Mouse (Mus musculus) neural tube, embryonic 11.5 days (tissue): ENCODE results near the gene Irf2bp1. TPM values are rescaled to one million over a fixed set of nuclear protein-coding genes. Genes with fewer than 3 reads are reported as not detected.
A peak's percentile ranks its signal among the peaks of the same experiment; 100 is the strongest.

Experiments used
- ATAC-seq: fragments of 200-750 bp; cut with Nextera tagmentation; 2 replicates; pipeline ENCODE4 v1.8.0; 2017; ENCODE audit warnings: moderate number of reproducible peaks, mild to moderate bottlenecking, moderate TSS enrichment, moderate library complexity; ENCODE audit not compliant: insufficient read depth, low FRiP score, low TSS enrichment
- DNase-seq: peaks from one replicate; pipeline ENCODE4 v3.0.0-alpha.2; 2015; ENCODE audit warnings: low spot score
- H3K27ac ChIP-seq: fragments of 300-500 bp; sonication (generic); 2 replicates; pipeline ENCODE4 v1.5.1; 2014; ENCODE audit warnings: low read depth, mild to moderate bottlenecking, low read length
- H3K27me3 ChIP-seq: fragments of 300-500 bp; sonication (generic); 2 replicates; pipeline ENCODE4 v1.6.1; 2014; ENCODE audit warnings: mild to moderate bottlenecking, low read length, mixed read lengths; ENCODE audit not compliant: control insufficient read depth, insufficient read depth
- H3K36me3 ChIP-seq: fragments of 300-500 bp; sonication (generic); 2 replicates; pipeline ENCODE4 v1.6.1; 2014; ENCODE audit warnings: mild to moderate bottlenecking, low read length, moderate library complexity, mixed read lengths; ENCODE audit not compliant: control insufficient read depth, insufficient read depth
- H3K4me1 ChIP-seq: fragments of 300-500 bp; sonication (generic); 2 replicates; pipeline ENCODE4 v1.6.1; 2014; ENCODE audit warnings: low read length, mixed read lengths; ENCODE audit not compliant: control insufficient read depth, insufficient read depth
- H3K4me2 ChIP-seq: fragments of 300-500 bp; sonication (generic); 2 replicates; pipeline ENCODE4 v1.6.1; 2014; ENCODE audit warnings: low read depth, mild to moderate bottlenecking, moderate library complexity
- H3K4me3 ChIP-seq: fragments of 300-500 bp; sonication (generic); 2 replicates; pipeline ENCODE4 v1.5.1; 2014; ENCODE audit warnings: low read depth, low read length
- H3K9ac ChIP-seq: fragments of 300-500 bp; sonication (generic); 2 replicates; pipeline ENCODE4 v1.6.1; 2014; ENCODE audit warnings: mild to moderate bottlenecking, low read length
- H3K9me3 ChIP-seq: fragments of 300-500 bp; sonication (generic); 2 replicates; pipeline ENCODE4 v1.6.1; 2016; ENCODE audit warnings: low read length; ENCODE audit not compliant: control insufficient read depth
- WGBS: fragments of 180-500 bp; shearing (Covaris S2); extraction: QIAGEN DNeasy Blood & Tissue Kit; methylation state at CpG from one replicate; pipeline ENCODE4 v1.1.7; 2014; 5-methylcytosine and 5-hydroxymethylcytosine counted together
- polyA plus RNA-seq: library from polyadenylated mRNA; unstranded; fragments of >200 nt; fragmentation: Nextera tagmentation; extraction: Ambion mirVana; gene quantifications from 2 replicates; pipeline ENCODE4 v1.2.1, GENCODE M21; 2014

The Irf2bp1 gene
- polyA plus RNA-seq, 1 experiment from 2014 or later: 31.4 TPM

- H3K36me3 ChIP-seq: peaks cover 22% of the 10 kb centered on the region
- no peak overlapping the region for H3K4me3 ChIP-seq
Observed at GRCm38 (mm10) chr7:19052345-19053135, 48.7 kb downstream of the Irf2bp1 start.

GRCm38 (mm10) chr7:19053136-19053532 is 49.3 kb downstream of the Irf2bp1 start:
- Histone ChIP-seq H3K9ac (no peak overlapping the region), H3K4me3 (no peak overlapping the region), H3K4me1 (no peaks in the 10 kb centered on the region; the same call in 1 of the 2 replicates), H3K9me3 (no peaks in the 10 kb centered on the region), H3K4me2 (no peak overlapping the region), H3K27me3 (no peaks in the 10 kb centered on the region), H3K27ac (no peak overlapping the region), H3K36me3 (peaks cover 21% of the 10 kb centered on the region)
- no peak for DNase-seq
- WGBS: 90% methylated on average over 7 of the region's 7 CpGs
- ATAC-seq: no peak

More at GRCm38 (mm10) chr7:19052345-19053135, 48.7 kb downstream of the Irf2bp1 start:
- DNase-seq: no peak
- Histone ChIP-seq H3K4me2 (no peak overlapping the region), H3K27me3 (no peaks in the 10 kb centered on the region), H3K9ac (no peak overlapping the region), H3K4me1 (no peaks in the 10 kb centered on the region; the same call in 1 of the 2 replicates), H3K27ac (no peak overlapping the region), H3K9me3 (no peaks in the 10 kb centered on the region)
- no peak for ATAC-seq
- WGBS: 89% methylated on average over 15 of the region's 15 CpGs

GRCm38 (mm10) chr7:19054047-19054776 is 50.4 kb downstream of the Irf2bp1 start, which contains the start of gene Rsph6a:
Gene Rsph6a (plus strand): TSS chr7:19054690.
- no peak within 1 kb of the TSS for H3K27ac ChIP-seq
- H3K4me3 ChIP-seq: peak within 1 kb of the TSS; percentile 10; the same call in 1 of the 2 replicates
- H3K4me2 ChIP-seq: peak within 1 kb of the TSS; percentile 42

GRCm38 (mm10) chr7:19054777-19055076 is 50.9 kb downstream of the Irf2bp1 start:
- no peak overlapping the region for H3K9ac ChIP-seq
- peaks cover 11% of the 10 kb centered on the region for H3K36me3 ChIP-seq
- no peak overlapping the region for H3K27ac ChIP-seq
- no peaks in the 10 kb centered on the region; the same call in 1 of the 2 replicates for H3K4me1 ChIP-seq
- DNase-seq (no peak), ATAC-seq (0 out of 2 replicates have a peak, but pooled peaks have one; percentile 31)
- H3K4me2 ChIP-seq: peak overlapping the region; percentile 42
- no peaks in the 10 kb centered on the region for H3K9me3 ChIP-seq
- H3K27me3 ChIP-seq: no peaks in the 10 kb centered on the region
- WGBS: 65% methylated on average over 9 of the region's 9 CpGs
- no peak overlapping the region for H3K4me3 ChIP-seq

More at GRCm38 (mm10) chr7:19054047-19054776, 50.4 kb downstream of the Irf2bp1 start, which contains the start of gene Rsph6a:
- ATAC-seq (peak; percentile 80), DNase-seq (peak; percentile 84)
- H3K9me3 ChIP-seq: no peaks in the 10 kb centered on the region
- H3K9ac ChIP-seq: peak within 1 kb of the TSS; percentile 35; the same call in 1 of the 2 replicates
- H3K4me1 ChIP-seq: no peaks in the 10 kb centered on the region; the same call in 1 of the 2 replicates
- 19% methylated on average over 33 of the region's 33 CpGs for WGBS
- H3K36me3 ChIP-seq: peaks cover 13% of the 10 kb centered on the region
- H3K27me3 ChIP-seq: no peaks in the 10 kb centered on the region

- no peak for ATAC-seq
- H3K9ac ChIP-seq: no peak overlapping the region
- no peak overlapping the region for H3K4me2 ChIP-seq
- no peaks in the 10 kb centered on the region for H3K27me3 ChIP-seq
- H3K4me1 ChIP-seq: no peaks in the 10 kb centered on the region; the same call in 1 of the 2 replicates
- peaks cover 7% of the 10 kb centered on the region for H3K36me3 ChIP-seq
- no peak for DNase-seq
- no peak overlapping the region for H3K27ac ChIP-seq
- H3K9me3 ChIP-seq: no peaks in the 10 kb centered on the region
- 90% methylated on average over 8 of the region's 8 CpGs for WGBS
- no peak overlapping the region for H3K4me3 ChIP-seq
Observed at GRCm38 (mm10) chr7:19055108-19055507, 51.3 kb downstream of the Irf2bp1 start.

Other genes with a start within 250 kb of the Irf2bp1 start
- not detected in 2 replicates for gene Psg19, start 205.5 kb upstream of the Irf2bp1 start, polyA plus RNA-seq
- gene Psg17, start 182.4 kb upstream of the Irf2bp1 start, polyA plus RNA-seq: not detected in 2 replicates
- not detected in 2 replicates for gene Mill2, start 164.1 kb upstream of the Irf2bp1 start, polyA plus RNA-seq
- 1.4 and 2.1 TPM in 2 replicates for gene Pglyrp1, start 132.7 kb upstream of the Irf2bp1 start, polyA plus RNA-seq
- 25.5 and 26.2 TPM in 2 replicates for gene Ccdc61, start 93.6 kb upstream of the Irf2bp1 start, polyA plus RNA-seq
- 8.2 and 10.0 TPM in 2 replicates for gene Nova2, start 78.2 kb upstream of the Irf2bp1 start, polyA plus RNA-seq
- gene Nanos2, start 16.6 kb upstream of the Irf2bp1 start, polyA plus RNA-seq: 0.29 TPM in 1 of 2 replicates, not detected in the other
- gene Mypop, start 12.8 kb upstream of the Irf2bp1 start, polyA plus RNA-seq: 4.4 and 4.7 TPM in 2 replicates
- not detected in 2 replicates for gene Foxa3, start 19.5 kb downstream of the Irf2bp1 start, polyA plus RNA-seq
- 30.5 and 35.6 TPM in 2 replicates for gene Sympk, start 20.3 kb downstream of the Irf2bp1 start, polyA plus RNA-seq
- gene Rsph6a, start 50.6 kb downstream of the Irf2bp1 start, polyA plus RNA-seq: not detected in 2 replicates
- 29.7 and 31.7 TPM in 2 replicates for gene Dmwd, start 72.2 kb downstream of the Irf2bp1 start, polyA plus RNA-seq
- gene Dmpk, start 79.8 kb downstream of the Irf2bp1 start, polyA plus RNA-seq: 9.4 and 10.2 TPM in 2 replicates
- gene Six5, start 90.5 kb downstream of the Irf2bp1 start, polyA plus RNA-seq: 6.3 and 7.4 TPM in 2 replicates
- 1.3 and 1.4 TPM in 2 replicates for gene Gm4969, start 114.3 kb downstream of the Irf2bp1 start, polyA plus RNA-seq
- 10.1 and 10.6 TPM in 2 replicates for gene Fbxo46, start 115.8 kb downstream of the Irf2bp1 start, polyA plus RNA-seq
- gene Qpctl, start 145.2 kb downstream of the Irf2bp1 start, polyA plus RNA-seq: 12.9 and 13.9 TPM in 2 replicates
- 148 and 152 TPM in 2 replicates for gene Snrpd2, start 145.7 kb downstream of the Irf2bp1 start, polyA plus RNA-seq
- gene Gipr, start 162.1 kb downstream of the Irf2bp1 start, polyA plus RNA-seq: 0.69 and 0.76 TPM in 2 replicates
- gene Eml2, start 172.4 kb downstream of the Irf2bp1 start, polyA plus RNA-seq: 1.3 and 2.0 TPM in 2 replicates
- gene Gpr4, start 208.5 kb downstream of the Irf2bp1 start, polyA plus RNA-seq: 2.4 and 2.6 TPM in 2 replicates
- 43.7 and 45.9 TPM in 2 replicates for gene Opa3, start 224.3 kb downstream of the Irf2bp1 start, polyA plus RNA-seq